Mouse (Mus musculus) liver, adult 2 months (tissue): ENCODE results near the gene Osbpl5.

Source experiments
- CTCF ChIP-seq: fragments of 200-500 bp; IDR thresholded peaks from 2 replicates; pipeline ENCODE4 v1.5.1; 2011; ENCODE audit warnings: low read depth, low read length, control low read depth
- POLR2A ChIP-seq: fragments of 200-500 bp; IDR thresholded peaks from 2 replicates; pipeline ENCODE4 v1.6.1; 2011; ENCODE audit warnings: low read length, control low read depth; ENCODE audit not compliant: insufficient read depth; ENCODE audit errors: extremely low read depth

DNA sequence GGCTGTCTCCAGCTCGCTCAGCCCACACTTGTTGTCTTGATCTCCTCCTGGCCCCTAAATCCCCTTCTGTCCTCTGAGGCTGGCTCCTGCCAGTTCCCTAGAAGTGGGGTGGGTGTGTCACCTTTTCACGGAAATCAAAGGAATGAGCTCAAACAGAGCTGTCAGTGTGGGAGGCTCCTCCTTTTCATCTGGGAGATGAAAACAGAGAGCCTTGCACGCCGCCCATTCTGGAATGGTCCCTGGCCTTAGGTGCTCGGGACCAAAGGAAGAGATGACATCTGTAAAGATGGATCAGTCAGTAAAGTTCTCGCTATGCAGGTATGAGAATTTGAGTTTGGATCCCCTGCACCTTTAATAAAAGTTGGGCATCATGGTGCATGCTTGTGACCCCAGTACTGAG, 10.1 kb upstream of the Osbpl5 start, which contains the start of gene Mrgprg:
- TF ChIP-seq CTCF (no peak), POLR2A (no peak)
